Mouse (Mus musculus): ENCODE measurements at regions not wholly inside any gene's neighbourhood (a gene's known extent, or its start where the extent isn't known, plus 50 kb on each side); places are given as distances from the start of the nearest gene placed in this dataset.

DNA sequence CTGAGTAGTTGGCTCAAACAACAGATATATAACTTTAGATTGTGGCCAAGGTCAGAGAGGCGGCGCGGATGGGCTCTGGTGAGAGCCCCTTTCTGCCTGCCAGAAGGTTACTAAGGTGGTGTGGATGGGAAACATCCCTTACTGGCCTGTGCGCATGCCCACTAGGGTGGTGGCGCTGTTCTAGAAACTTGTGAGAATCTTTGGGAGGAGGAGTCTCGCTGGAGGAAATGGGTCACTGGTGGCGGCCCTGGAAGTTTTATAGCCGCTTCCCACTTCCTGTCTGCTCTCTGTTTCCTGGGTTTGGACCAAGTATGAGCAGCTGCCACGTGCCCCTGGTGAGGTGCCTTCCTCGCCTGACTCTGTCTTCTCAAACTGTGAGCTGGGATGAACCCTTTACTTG is 285.0 kb upstream of the Tbx3 start:
- Histone ChIP-seq H3K36me3 (ENCODE audit: control insufficient read depth, insufficient read depth, low read length) (no peaks in the 10 kb centered on the region), H3K4me3 (ENCODE audit: control insufficient read depth, low read depth, low read length) (no peak overlapping the region), H3K27ac (ENCODE audit: control insufficient read depth, insufficient read depth, low read depth, low read length) (no peak overlapping the region), H3K4me1 (ENCODE audit: control insufficient read depth, insufficient read depth, low read length) (peaks cover 9% of the 10 kb centered on the region), H3K27me3 (ENCODE audit: control insufficient read depth, insufficient read depth, low read length) (no peaks in the 10 kb centered on the region)
- no peak for TF ChIP-seq CTCF (IDR thresholded peaks at IDR 0.05; ENCODE audit: control insufficient read depth, insufficient read depth, insufficient replicate concordance, low read depth, low read length)
- TF ChIP-seq POLR2A (IDR thresholded peaks at IDR 0.05; ENCODE audit: control insufficient read depth, low read depth, low read length): no peak

DNA sequence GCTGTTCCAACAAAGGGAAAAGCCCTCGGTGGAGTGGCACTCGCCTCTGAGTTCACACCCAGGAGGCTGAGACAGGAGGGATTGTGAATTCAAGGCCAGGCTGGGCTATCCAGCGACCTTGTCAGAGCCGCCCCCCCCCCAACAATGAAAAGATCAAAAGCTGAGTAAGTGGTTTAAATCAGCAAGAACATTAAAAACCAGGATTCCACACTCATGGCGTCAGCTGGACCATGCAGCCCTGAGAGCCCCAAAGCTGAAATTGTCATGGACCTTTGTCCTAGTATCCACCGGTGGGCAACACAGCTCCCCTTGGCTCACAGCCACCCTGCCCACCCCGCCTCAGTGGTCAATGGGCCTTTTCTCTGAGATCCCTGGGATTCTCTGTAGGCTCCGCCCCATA is 283.6 kb upstream of the Tbx3 start:
- Histone ChIP-seq H3K27me3 (ENCODE audit: control insufficient read depth, insufficient read depth, low read length) (no peaks in the 10 kb centered on the region), H3K4me1 (ENCODE audit: control insufficient read depth, insufficient read depth, low read length) (peaks cover 9% of the 10 kb centered on the region), H3K4me3 (ENCODE audit: control insufficient read depth, low read depth, low read length) (no peak overlapping the region), H3K27ac (ENCODE audit: control insufficient read depth, insufficient read depth, low read depth, low read length) (no peak overlapping the region), H3K36me3 (ENCODE audit: control insufficient read depth, insufficient read depth, low read length) (no peaks in the 10 kb centered on the region)
- TF ChIP-seq POLR2A (IDR thresholded peaks at IDR 0.05; ENCODE audit: control insufficient read depth, low read depth, low read length): no peak
- TF ChIP-seq CTCF (IDR thresholded peaks at IDR 0.05; ENCODE audit: control insufficient read depth, insufficient read depth, insufficient replicate concordance, low read depth, low read length): no peak

- H3K36me3 ChIP-seq (ENCODE audit: control insufficient read depth, insufficient read depth, low read length): no peaks in the 10 kb centered on the region
- H3K27ac ChIP-seq (ENCODE audit: control insufficient read depth, insufficient read depth, low read depth, low read length): no peak overlapping the region
- peaks cover 9% of the 10 kb centered on the region for H3K4me1 ChIP-seq (ENCODE audit: control insufficient read depth, insufficient read depth, low read length)
- no peak overlapping the region for H3K4me3 ChIP-seq (ENCODE audit: control insufficient read depth, low read depth, low read length)
- H3K27me3 ChIP-seq (ENCODE audit: control insufficient read depth, insufficient read depth, low read length): no peaks in the 10 kb centered on the region
- TF ChIP-seq POLR2A (IDR thresholded peaks at IDR 0.05; ENCODE audit: control insufficient read depth, low read depth, low read length): no peak
- TF ChIP-seq CTCF (IDR thresholded peaks at IDR 0.05; ENCODE audit: control insufficient read depth, insufficient read depth, insufficient replicate concordance, low read depth, low read length): no peak
Measured at GRCm38 (mm10) chr5:119387261-119387660, 283.2 kb upstream of the Tbx3 start.

GRCm38 (mm10) chr5:119388841-119389240 is 281.6 kb upstream of the Tbx3 start:
- H3K36me3 ChIP-seq (ENCODE audit: control insufficient read depth, insufficient read depth, low read length): no peaks in the 10 kb centered on the region
- H3K4me3 ChIP-seq (ENCODE audit: control insufficient read depth, low read depth, low read length): no peak overlapping the region
- H3K27me3 ChIP-seq (ENCODE audit: control insufficient read depth, insufficient read depth, low read length): no peaks in the 10 kb centered on the region
- peaks cover 9% of the 10 kb centered on the region for H3K4me1 ChIP-seq (ENCODE audit: control insufficient read depth, insufficient read depth, low read length)
- H3K27ac ChIP-seq (ENCODE audit: control insufficient read depth, insufficient read depth, low read depth, low read length): no peak overlapping the region
- no peak for TF ChIP-seq CTCF (IDR thresholded peaks at IDR 0.05; ENCODE audit: control insufficient read depth, insufficient read depth, insufficient replicate concordance, low read depth, low read length)
- TF ChIP-seq POLR2A (IDR thresholded peaks at IDR 0.05; ENCODE audit: control insufficient read depth, low read depth, low read length): no peak

GRCm38 (mm10) chr5:119389384-119389783 is 281.1 kb upstream of the Tbx3 start:
- Histone ChIP-seq H3K4me3 (ENCODE audit: control insufficient read depth, low read depth, low read length) (no peak overlapping the region), H3K4me1 (ENCODE audit: control insufficient read depth, insufficient read depth, low read length) (peaks cover 9% of the 10 kb centered on the region), H3K27ac (ENCODE audit: control insufficient read depth, insufficient read depth, low read depth, low read length) (no peak overlapping the region), H3K27me3 (ENCODE audit: control insufficient read depth, insufficient read depth, low read length) (no peaks in the 10 kb centered on the region), H3K36me3 (ENCODE audit: control insufficient read depth, insufficient read depth, low read length) (no peaks in the 10 kb centered on the region)
- TF ChIP-seq POLR2A (IDR thresholded peaks at IDR 0.05; ENCODE audit: control insufficient read depth, low read depth, low read length) (no peak), CTCF (IDR thresholded peaks at IDR 0.05; ENCODE audit: control insufficient read depth, insufficient read depth, insufficient replicate concordance, low read depth, low read length) (no peak)

DNA sequence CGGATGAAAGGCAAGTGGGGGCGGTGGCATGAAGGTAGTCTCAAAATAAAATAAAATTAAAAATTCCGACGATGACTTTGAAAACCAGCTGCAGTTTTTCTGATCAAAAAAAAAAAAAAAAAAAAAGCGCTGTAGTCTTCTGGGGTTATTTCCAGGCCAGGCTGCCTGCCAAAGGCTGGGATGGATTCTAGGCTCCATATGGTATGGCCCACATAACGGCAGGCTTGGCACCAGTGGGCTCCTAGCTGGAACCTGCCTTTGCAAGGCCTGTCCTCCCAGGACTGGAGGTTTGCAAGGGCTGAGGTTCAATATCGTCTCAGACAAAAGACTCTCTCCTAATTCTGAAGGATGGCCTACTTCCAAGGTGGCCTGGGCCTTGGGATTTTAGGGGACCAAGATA is 280.6 kb upstream of the Tbx3 start:
- no peak overlapping the region for H3K27ac ChIP-seq (ENCODE audit: control insufficient read depth, insufficient read depth, low read depth, low read length)
- H3K4me3 ChIP-seq (ENCODE audit: control insufficient read depth, low read depth, low read length): no peak overlapping the region
- TF ChIP-seq CTCF (IDR thresholded peaks at IDR 0.05; ENCODE audit: control insufficient read depth, insufficient read depth, insufficient replicate concordance, low read depth, low read length) (no peak), POLR2A (IDR thresholded peaks at IDR 0.05; ENCODE audit: control insufficient read depth, low read depth, low read length) (no peak)
- no peaks in the 10 kb centered on the region for H3K27me3 ChIP-seq (ENCODE audit: control insufficient read depth, insufficient read depth, low read length)
- H3K4me1 ChIP-seq (ENCODE audit: control insufficient read depth, insufficient read depth, low read length): peaks cover 9% of the 10 kb centered on the region
- no peaks in the 10 kb centered on the region for H3K36me3 ChIP-seq (ENCODE audit: control insufficient read depth, insufficient read depth, low read length)

GRCm38 (mm10) chr5:119398475-119398874 is 272.0 kb upstream of the Tbx3 start:
- H3K27ac ChIP-seq (ENCODE audit: control insufficient read depth, insufficient read depth, low read depth, low read length): no peak overlapping the region
- H3K27me3 ChIP-seq (ENCODE audit: control insufficient read depth, insufficient read depth, low read length): no peaks in the 10 kb centered on the region
- H3K4me1 ChIP-seq (ENCODE audit: control insufficient read depth, insufficient read depth, low read length): no peaks in the 10 kb centered on the region; the same call in 1 of the 2 replicates
- no peak for TF ChIP-seq POLR2A (IDR thresholded peaks at IDR 0.05; ENCODE audit: control insufficient read depth, low read depth, low read length)
- no peak overlapping the region for H3K4me3 ChIP-seq (ENCODE audit: control insufficient read depth, low read depth, low read length)
- no peaks in the 10 kb centered on the region for H3K36me3 ChIP-seq (ENCODE audit: control insufficient read depth, insufficient read depth, low read length)
